ENCODE assay signal across 7 mouse cellular contexts in genomic region chr1:105356291-105357011, GRCm38 (mm10). TPM values are rescaled to one million over a fixed set of nuclear protein-coding genes. Genes with fewer than 3 reads are reported as not detected.
DNase-seq lines count a peak whose midpoint lies in the region; ATAC-seq lines count a peak whose summit lies in the region.

TSS of gene Rnf152 (minus strand) at chr1:105356710.

- H3K9ac ChIP-seq in hindbrain, embryonic 16.5 days (ENCODE audit: low read depth, low read length), result peak within 1 kb of the TSS; percentile 83

- no peaks in the 10 kb centered on the region for H3K9me3 ChIP-seq in hindbrain, embryonic 16.5 days (ENCODE audit: control insufficient read depth, low read length)
- H3K9me3 ChIP-seq in megakaryocyte, embryonic 14.5 days, result 0 out of 2 replicates have a peak, but pooled peaks cover 3% of the 10 kb centered on the region

- no peaks in the 10 kb centered on the region for H3K27me3 ChIP-seq in hindbrain, embryonic 16.5 days (replicated peaks; ENCODE audit: control insufficient read depth, insufficient read depth, low read length)
- peaks cover 53% of the 10 kb centered on the region for H3K27me3 ChIP-seq in megakaryocyte, embryonic 14.5 days (replicated peaks)

- peak; percentile 76 for ATAC-seq in hindbrain, embryonic 16.5 days

- peak within 1 kb of the TSS; percentile 65 for H3K4me2 ChIP-seq in hindbrain, embryonic 16.5 days (ENCODE audit: low read length)

- peaks cover 9% of the 10 kb centered on the region for H3K4me1 ChIP-seq in hindbrain, embryonic 16.5 days (ENCODE audit: control insufficient read depth, insufficient read depth, low read depth, low read length)
- peaks cover 23% of the 10 kb centered on the region for H3K4me1 ChIP-seq in megakaryocyte, embryonic 14.5 days

- WGBS in hindbrain, embryonic 16.5 days, result under 1% methylated on average over 58 of the region's 58 CpGs

- peak within 1 kb of the TSS; percentile 64 for H3K4me3 ChIP-seq in hindbrain, embryonic 16.5 days (ENCODE audit: low read length)
- peak within 1 kb of the TSS; percentile 93 for H3K4me3 ChIP-seq in megakaryocyte, embryonic 14.5 days (replicated peaks)

- intact Hi-C loops in left cerebral cortex, postnatal 25 days (cut with DNase I), result loop anchor here (5.0 kb wide), 1 partner anchor 271 kb away; no protein-coding TSS in a partner anchor

- peak within 1 kb of the TSS; percentile 80 for H3K27ac ChIP-seq in hindbrain, embryonic 16.5 days (ENCODE audit: low read depth, low read length)

- peak; percentile 83 for DNase-seq in adrenal gland, postnatal 10 days
- peak; percentile 30 to 53 for DNase-seq in cerebellum, postnatal 4 days (ENCODE audit: low spot score in 2 of 2)
- DNase-seq in gastrocnemius, postnatal 10 days, result peak; percentile 59
- DNase-seq in left cerebral cortex, postnatal 25 days (ENCODE audit: low spot score in 2 of 2), result peak; percentile 5 to 21
- DNase-seq in right cerebral cortex, postnatal 10 days (ENCODE audit: low spot score in 2 of 2), result peak; percentile 42 to 54

- H3K36me3 ChIP-seq in hindbrain, embryonic 16.5 days (ENCODE audit: control insufficient read depth, insufficient read depth, low read length), result no peaks in the 10 kb centered on the region
- H3K36me3 ChIP-seq in megakaryocyte, embryonic 14.5 days (replicated peaks; ENCODE audit: low read length), result no peaks in the 10 kb centered on the region

RNA-seq across cellular contexts. Expression of gene Rnf152, which starts in this region (rescaled TPM):
- total RNA-seq in adrenal gland, postnatal 10 days (2021), result 10 to 100 TPM; 12.5 to 12.6 TPM
- total RNA-seq in gastrocnemius, postnatal 10 days (2021), result 1 to 10 TPM; 2.0 to 2.4 TPM
- polyA plus RNA-seq in hindbrain, embryonic 16.5 days (2015; fragmentation: Nextera tagmentation; extraction: Ambion mirVana), result 24.2 and 25.4 TPM in 2 replicates
- 1 to 10 TPM; 8.7 to 9.4 TPM for total RNA-seq in left cerebral cortex, postnatal 25 days (2021)
- polyA plus RNA-seq in megakaryocyte, embryonic 14.5 days (2012; ENCODE audit: insufficient read depth, low replicate concordance), result not detected in 2 replicates

Comparison
In these comparisons a context has a peak if more than half of its experiments do, and no peak if none do; other contexts are left out.
1. Peak in every context shown above with its lines: DNase-seq, ATAC-seq, H3K4me3 ChIP-seq and H3K27ac ChIP-seq.
2. RNA of gene Rnf152 (polyA plus RNA-seq): 24.2 to 25.4 TPM in hindbrain, embryonic 16.5 days; not detected in megakaryocyte, embryonic 14.5 days; every median in the first group is over 10 times any median in the second.
3. DNase-seq: peak in every context shown above with its lines; median percentile 83 in adrenal gland, postnatal 10 days; 59 in gastrocnemius, postnatal 10 days; 48 in right cerebral cortex, postnatal 10 days; 42 in cerebellum, postnatal 4 days; 13 in left cerebral cortex, postnatal 25 days.